Mouse (Mus musculus): Measurements from ENCODE around the gene Anapc2. TPM values are rescaled to one million over a fixed set of nuclear protein-coding genes. Genes with fewer than 3 reads are reported as not detected.
A peak's percentile ranks its signal among the peaks of the same experiment; 100 is the strongest.
"Not testable (repeated sequence)": the region's sequence is repeated elsewhere in the genome, so short reads cannot be mapped to it uniquely, and the experiment has no call there.

Anapc2 gene
- polyA plus RNA-seq, 3 experiments from 2014 or later = 29.3 to 44.6 (median 39.2) TPM

DNA sequence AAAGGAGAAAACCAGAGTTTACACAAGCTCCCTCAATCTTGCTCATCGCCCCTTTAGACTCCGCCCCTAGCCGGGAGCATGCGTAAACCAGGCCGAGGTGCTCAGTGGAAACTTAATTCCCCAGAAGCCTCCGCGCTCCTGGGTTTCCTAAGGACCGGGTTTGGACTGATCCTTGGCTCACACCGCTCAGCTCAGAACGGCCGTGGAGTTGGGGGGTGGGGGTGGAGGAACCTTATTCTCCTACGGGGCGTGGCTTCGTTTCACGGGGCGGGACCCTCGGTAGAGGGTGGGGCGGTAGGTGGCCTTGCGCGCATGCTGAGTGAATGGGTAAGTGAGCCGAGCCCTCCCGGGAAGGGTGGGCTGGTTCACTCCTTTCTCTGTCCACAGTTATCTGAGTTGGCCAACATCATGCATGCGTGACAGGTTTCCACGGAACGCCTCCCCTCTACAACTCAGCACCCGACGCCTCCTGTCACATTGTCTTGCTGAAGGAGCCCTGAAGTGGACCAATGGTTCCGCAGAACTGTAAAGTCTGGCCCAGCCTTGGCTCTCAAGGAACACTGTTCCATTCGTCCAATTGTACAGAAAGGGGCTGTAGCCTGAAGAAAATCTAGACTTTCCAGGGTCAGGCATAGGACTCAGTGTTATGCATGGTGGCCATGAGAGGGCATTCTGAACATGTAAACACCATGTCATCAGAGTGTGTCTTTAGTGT lies 31.4 kb upstream of the Anapc2 start:
- peak; percentile 61 for ATAC-seq

GRCm38 (mm10) chr2:25241438-25241775 lies 30.9 kb upstream of the Anapc2 start:
- peak; percentile 22 for ATAC-seq

GRCm38 (mm10) chr2:25242101-25242506 lies 30.2 kb upstream of the Anapc2 start, which contains the start of the genes Rnf208 and Cysrt1:
Rnf208 (plus strand) TSS chr2:25242255.
Cysrt1 (minus strand) TSS chr2:25242452.
- peak; percentile 60 for ATAC-seq

GRCm38 (mm10) chr2:25243342-25243741 lies 28.9 kb upstream of the Anapc2 start:
- ATAC-seq = no peak

- no peak for ATAC-seq
Measured at GRCm38 (mm10) chr2:25244144-25244543, 28.1 kb upstream of the Anapc2 start.

DNA sequence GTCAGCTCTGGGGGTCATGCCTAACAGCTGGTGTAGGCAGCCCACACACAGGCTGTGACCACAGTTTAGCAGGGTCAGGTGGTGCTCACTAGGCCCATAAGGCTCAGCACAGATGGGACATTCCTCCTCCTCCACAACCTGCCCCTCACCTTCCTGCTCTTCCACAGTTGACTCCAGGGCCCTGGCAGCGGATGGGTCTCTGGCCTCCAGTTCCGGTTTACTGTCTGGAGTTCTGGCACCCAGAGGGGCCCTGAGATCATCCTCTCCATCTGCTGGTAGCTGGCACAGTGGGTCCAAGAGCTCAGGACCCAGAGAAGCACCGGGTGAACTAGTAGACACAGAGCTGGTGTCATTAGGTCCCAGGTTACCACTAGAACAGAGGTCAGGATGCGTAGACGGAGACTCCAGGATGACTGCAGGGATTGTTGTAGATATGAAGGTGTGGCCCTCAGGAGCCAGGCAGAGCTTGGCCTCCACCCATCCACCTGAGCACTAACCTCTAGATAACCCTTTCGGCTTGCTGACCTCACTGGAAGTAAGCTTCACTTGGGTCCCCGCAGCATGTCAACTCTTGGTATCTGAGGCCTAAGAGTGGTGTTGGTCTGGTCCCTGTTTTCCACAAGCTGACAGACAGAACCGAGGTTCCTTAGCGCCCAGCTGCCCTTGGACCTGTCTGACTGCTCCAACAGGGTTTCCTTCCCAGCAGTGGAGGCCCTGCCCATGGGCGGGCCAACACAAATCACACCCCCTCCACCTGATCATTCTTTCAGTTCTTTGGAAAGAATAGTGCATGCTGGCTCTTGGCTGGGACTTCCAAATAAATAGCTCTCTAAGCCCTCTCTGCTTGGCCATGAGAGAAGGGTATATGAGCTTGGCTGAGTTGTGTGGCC lies 25.9 kb upstream of the Anapc2 start, which contains the start of gene AL732309.1:
TSS of gene AL732309.1 (minus strand) at position 681 of the 890 bp plus-strand sequence.
- no peak for ATAC-seq

DNA sequence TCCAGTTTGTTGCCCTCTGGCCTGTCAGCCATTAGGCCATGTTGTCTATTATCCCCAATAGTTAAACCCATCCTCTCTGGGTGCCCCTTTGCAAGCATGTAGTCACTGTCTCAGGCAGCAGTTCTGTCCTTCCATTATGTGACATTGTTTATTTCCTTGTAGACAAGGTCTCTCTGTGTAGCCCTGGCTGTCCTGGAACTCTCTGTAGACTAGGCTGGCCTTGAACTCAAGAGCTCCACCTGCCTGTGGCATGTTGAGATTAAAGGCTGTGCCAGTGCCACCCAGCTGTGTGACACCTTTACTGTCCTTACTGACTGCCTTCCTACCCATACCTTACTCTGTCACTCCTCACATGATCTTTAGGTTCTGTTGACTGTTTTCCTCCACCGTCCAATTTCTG lies 19.9 kb upstream of the Anapc2 start:
- no peak for ATAC-seq

GRCm38 (mm10) chr2:25255284-25255779 lies 16.9 kb upstream of the Anapc2 start, which contains the start of gene Tmem203:
Tmem203 (plus strand) TSS chr2:25255439.
- ATAC-seq = peak; percentile 87

- ATAC-seq = not testable (repeated sequence)
Measured at GRCm38 (mm10) chr2:25256443-25257109, 15.7 kb upstream of the Anapc2 start.

- not testable (repeated sequence) for ATAC-seq
Measured at GRCm38 (mm10) chr2:25257250-25257649, 15.0 kb upstream of the Anapc2 start.

DNA sequence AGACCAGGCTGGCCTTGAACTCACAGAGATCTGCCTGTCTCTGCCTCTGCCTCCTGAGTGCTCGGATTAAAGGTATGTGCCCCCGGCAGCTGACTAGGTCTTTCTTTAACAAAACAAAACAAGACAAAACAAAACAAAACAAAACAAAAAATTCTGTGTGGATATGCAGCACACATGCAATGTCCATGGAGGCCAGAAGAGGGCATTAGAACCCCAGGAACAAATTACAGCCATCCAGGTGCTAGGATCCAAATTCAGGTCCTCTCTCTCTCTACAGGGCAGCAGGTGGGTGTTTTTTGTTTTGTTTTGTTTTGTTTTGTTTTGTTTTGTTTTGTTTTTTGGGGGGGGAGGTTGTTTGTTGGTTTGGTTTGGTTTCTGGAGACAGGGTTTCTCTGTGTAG lies 13.4 kb upstream of the Anapc2 start:
- ATAC-seq = no peak

GRCm38 (mm10) chr2:25261870-25262269 lies 10.4 kb upstream of the Anapc2 start:
- ATAC-seq = no peak

DNA sequence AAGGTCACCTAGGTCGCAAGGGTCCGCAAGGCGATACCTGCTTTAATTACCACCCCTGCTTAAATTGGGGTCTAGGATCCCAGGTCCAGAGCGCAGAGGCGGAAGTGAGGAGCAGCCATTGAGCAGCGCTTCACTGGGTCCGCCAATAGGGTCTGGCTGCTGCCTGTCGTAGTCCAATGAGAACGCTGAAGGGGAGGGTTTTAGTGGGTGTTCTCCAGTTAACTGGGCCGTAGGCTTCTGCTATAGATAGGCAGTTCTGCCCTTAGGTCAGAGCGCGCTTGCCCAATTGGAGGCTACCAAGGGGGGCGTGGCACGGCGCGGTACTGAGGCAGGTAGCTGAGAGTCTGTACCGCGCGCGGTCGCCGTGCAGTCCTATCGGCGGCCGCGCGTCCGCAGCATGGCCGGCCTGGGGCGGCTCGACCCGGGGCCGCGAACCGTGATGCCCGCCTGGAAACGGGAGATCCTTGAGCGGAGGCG lies 9.9 kb upstream of the Anapc2 start, which contains the start of gene Tprn:
TSS of gene Tprn (plus strand) at position 328 of the 477 bp plus-strand sequence.
- ATAC-seq = peak; percentile 99

DNA sequence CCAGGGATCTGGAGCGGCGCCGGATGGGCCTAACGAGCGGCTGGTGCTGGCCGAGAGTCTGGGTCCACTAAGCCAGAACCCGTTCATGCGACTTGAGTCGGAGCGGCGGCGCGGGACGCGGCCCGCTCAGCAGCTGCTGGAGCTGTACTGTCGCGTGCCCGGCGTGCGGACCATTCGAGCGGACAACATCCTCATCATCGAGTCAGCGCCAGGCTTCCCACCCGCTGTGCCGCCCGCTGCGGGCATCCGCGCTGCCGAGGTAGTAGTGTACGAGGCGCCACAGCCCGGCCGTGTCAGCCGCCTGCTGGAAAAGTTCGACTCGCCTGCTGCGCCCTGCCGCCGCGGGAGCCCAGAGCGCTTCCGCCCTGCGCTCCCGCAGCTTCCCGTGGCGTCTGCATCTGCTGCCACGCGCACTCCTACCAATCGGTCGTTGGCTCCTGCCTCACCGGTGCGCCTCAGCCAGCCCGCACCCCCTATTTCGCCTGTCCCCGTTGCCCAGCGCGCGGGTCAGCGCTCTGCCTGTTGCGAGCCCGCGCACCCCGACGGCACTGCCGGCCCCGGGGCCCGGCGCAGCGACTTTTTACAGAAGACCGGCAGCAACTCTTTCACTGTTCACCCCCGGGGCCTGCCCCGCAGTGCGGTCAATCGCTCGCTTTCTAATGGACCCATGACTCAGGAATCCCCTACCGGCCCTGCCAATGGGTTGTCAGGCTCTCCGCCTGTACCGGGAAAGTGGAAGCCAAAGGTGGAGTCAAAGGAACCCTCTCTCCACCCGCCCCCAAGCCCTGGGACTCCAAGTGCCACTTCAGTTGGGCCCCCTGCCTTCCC lies 9.3 kb upstream of the Anapc2 start:
- peak; percentile 53 for ATAC-seq

DNA sequence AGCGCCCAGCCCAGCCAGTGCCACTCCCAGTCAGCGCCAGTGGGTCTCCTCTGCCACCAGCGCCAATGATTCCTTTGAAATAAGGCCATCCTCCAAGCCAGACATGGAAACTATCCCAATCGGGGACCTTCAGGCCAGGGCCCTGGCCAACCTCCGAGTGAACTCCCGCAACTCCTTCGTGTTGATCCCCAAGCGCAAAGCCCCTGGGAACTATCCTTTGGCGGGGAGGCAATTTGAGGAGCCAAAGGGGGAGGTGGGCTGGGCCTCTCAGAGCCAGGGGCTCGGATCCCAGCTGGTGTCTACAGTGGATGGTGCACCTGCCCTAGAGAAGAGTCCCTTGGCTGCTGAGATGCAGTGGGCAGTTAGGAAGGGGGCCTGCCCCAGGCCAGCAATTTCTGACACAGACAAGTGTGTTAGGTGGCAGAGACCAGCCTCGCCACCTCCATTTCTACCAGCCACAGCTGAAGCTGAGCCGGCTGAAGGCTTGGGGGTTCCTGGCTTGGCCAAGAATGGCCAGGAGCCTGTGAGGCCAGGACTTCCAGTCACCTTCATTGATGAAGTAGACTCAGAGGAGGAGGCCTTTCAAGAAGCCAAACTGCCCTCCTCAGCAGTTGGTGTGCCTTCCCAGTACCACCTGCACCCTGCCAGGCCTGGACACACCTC lies 8.5 kb upstream of the Anapc2 start:
- ATAC-seq = no peak

DNA sequence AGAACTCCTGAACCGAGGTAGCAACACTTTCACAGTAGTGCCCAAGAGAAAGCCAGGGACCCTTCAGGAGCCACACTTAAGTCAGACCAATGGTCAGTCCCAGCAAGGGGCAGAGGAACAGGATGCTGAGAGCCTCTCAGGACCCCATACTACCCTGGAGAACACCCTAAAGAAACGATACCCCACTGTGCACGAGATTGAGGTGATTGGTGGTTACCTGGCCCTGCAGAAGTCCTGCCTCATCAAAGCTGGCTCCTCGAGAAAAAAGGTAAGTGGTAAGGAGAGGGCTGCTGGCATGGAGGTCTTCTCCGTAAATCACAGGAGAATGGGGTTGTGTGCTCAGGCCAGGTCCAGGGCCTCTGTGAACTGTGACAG lies 8.0 kb upstream of the Anapc2 start:
- no peak for ATAC-seq

DNA sequence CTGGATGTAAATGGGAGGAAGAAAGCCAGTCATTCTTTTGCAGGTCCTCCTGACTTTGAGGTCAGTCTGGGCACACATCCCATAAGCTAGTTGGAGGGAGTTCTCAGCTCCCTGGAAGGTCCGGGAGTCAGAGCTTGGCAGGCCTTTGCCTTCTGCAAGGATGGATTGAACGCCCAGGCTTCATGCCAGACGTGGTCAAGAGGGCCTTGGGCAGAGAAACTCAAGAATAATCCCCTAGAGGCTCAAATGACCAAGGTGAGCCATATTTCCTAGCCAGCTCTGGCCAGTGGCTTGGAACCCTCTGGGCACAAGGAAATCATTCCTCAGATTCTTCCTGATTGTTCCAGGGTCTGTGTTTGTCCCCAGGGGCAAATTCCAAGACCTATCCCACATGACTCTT lies 7.4 kb upstream of the Anapc2 start:
- ATAC-seq = no peak

- no peak for ATAC-seq
Measured at GRCm38 (mm10) chr2:25265897-25266656, 6.2 kb upstream of the Anapc2 start.

DNA sequence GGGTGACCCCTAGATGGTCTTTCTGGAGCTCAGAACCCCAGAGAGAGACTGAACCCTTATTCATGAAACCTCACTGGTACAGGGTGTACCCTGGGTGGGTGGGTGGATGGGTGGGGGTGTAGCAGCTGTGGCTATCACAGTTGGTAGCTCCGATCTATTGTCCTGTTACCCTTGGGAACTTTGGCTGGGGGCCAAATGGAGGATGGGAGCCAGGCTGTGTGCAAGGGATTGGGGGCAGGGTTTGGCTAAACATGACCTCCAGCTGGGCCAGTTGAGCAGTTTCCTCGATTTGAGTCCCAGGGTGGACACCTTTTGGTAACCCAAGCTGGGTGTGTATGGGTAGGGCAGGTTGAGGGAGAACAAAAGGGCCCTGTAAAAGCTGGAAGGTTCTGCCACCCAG lies 5.6 kb upstream of the Anapc2 start:
- no peak for ATAC-seq

DNA sequence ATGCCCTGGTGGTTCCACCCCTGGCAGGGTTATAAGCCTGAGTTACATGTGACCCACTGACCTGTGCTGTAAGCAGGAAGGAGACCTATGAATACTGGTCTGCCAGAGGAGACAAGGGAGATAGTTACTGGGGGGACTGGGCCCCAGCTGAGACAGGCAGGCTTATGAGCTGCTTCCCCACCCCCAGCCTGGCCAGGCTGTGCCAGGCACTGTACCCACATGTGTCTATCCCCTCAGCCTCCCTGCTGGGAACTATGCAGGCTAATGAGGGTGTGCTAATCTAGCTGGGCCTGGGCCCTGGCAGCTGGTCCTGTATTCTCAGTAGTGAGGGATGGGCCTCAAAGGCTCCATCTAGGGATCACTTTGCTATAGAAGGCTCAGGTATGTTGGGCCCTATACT lies 5.0 kb upstream of the Anapc2 start:
- no peak for ATAC-seq

Data from inflammation-experienced regulatory T-cells, adult 6 months (primary cell).